Mouse (Mus musculus) adrenal gland, adult (tissue): ENCODE results near the gene Anks3.

Experiments
- DNase-seq, 2 experiments: peaks; one replicate each; pipeline ENCODE4 v3.0.0; 2022 to 2023; ENCODE audit warnings: low spot score in 1 of 2; ENCODE audit not compliant: inconsistent age in 2 of 2

The Anks3 gene

GRCm38 (mm10) chr16:4901167-4901566 lies 62.8 kb downstream of the Anks3 start:
- no peak for DNase-seq

GRCm38 (mm10) chr16:4899711-4900110 lies 64.3 kb downstream of the Anks3 start:
- no peak for DNase-seq

DNA sequence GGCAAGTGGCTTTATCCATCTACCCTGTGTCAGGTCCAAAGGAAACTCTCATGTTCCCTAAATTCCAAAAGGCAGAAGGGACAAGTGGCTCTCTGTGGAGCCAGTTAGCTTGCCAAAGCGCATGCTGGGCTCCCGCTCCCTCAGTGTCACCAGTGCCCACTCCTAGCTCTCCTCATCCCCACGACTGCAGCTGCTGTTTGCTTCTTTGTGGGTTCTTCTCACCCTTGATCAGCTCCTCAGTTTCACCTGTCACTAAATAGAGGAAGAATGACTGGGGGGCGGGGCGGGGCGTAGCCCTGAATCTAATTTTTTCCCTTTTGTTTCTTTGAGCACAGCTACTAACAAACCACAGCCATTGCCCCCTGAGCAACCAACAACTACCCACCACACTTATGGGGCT lies 65.1 kb downstream of the Anks3 start:
- no peak for DNase-seq

DNA sequence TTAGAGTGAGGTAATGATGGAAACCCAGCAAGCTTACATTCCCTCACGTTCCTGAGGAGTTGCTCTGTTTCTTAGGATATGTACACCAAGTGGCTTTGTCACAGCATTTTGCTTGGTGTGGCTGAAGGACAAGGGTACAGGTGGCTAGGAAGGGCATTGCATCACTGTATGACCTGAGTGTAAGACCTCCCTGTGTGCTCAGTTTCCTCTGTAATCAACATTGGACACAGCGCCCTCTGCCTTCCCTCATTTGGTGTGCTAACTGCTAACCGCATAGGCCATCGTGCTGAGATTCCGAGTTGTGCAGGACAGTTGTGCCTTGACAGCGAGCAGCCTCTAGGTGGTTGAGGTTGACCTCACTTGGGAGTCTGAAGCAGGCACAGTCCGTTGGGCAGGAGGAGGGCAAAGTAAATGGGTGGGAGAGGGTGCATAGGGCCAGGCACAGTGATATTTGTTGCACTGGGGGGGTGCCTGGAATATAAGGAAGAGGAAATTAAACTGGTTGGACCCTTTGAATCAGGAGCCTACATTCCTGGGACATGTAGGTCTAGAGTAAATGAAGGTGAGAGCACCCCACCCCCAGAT lies 66.8 kb downstream of the Anks3 start:
- DNase-seq: no peak

DNA sequence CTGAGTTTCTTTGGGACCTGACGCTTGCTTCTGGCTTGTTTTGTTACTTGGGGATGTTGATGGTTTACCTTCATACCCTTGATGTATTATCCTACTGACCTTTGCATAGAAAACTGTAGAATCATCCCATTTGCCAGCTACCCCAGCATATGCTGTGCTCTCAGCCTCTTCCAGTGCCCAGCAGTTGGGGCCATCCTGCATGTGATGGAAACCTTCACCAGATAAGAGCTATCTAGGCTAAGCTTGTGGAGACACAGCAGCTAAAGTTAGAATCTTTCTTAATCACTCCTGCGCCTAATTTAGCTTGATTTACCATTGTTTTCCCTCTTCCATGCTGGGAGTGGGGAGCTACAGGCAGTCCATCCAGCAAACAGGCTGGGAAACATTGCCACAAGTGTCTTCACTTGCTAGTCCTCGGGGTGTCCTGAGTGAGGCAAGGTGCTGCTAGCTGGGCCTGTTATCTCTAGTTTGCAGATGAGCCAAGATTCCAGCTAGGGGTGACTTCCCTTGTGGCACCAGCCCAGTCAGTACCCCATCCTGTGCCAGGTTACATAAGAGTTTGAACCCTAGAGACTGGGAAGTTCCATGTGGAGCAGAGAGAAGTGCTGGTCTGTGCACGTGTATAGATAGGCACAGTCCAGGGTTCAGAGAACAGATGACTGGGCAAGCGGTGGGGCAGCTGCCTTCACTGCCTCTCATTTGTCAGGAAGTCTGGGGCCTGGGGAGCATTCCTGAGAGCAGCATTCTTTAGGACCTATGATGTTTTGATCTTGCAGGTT lies 67.6 kb downstream of the Anks3 start:
- peak; percentile 47 to 85 for DNase-seq

- no peak for DNase-seq
Measured at GRCm38 (mm10) chr16:4894201-4894908, 69.7 kb downstream of the Anks3 start.

- DNase-seq: no peak
Measured at GRCm38 (mm10) chr16:4892171-4892570, 71.8 kb downstream of the Anks3 start.
